In genomic region chr8:92113901-92114300, GRCm38 (mm10) we compare ENCODE assay signal across 11 mouse cellular contexts.
DNase-seq lines count a peak whose midpoint lies in the region; ATAC-seq lines count a peak whose summit lies in the region.
"Had no signal": no experiment of that assay in that cellular context is flagged by ENCODE, and none has a peak within 500 bp of the region (broad histone marks: within the 10 kb centered on the region; RNA-seq: fewer than 3 reads in every experiment).

No protein-coding gene starts in this region.

- H3K27ac ChIP-seq in hindbrain, embryonic 10.5 days = peak overlapping the region; percentile 73; the same call in 1 of the 2 replicates
- H3K27ac ChIP-seq in hindbrain, embryonic 16.5 days (ENCODE audit: low read depth, low read length) = no peak overlapping the region
- H3K27ac ChIP-seq in midbrain, embryonic 11.5 days (ENCODE audit: low read depth, low read length) = peak overlapping the region; percentile 40; the same call in 1 of the 2 replicates
- no peak overlapping the region for H3K27ac ChIP-seq in midbrain, embryonic 16.5 days (ENCODE audit: low read length)
- H3K27ac ChIP-seq: liver, embryonic 13.5 days had no signal

- H3K4me3 ChIP-seq in hindbrain, embryonic 10.5 days = peak overlapping the region; percentile 24
- H3K4me3 ChIP-seq in hindbrain, embryonic 16.5 days (ENCODE audit: low read length) = no peak overlapping the region
- no peak overlapping the region for H3K4me3 ChIP-seq in midbrain, embryonic 11.5 days (ENCODE audit: low read depth, low read length)
- no peak overlapping the region for H3K4me3 ChIP-seq in midbrain, embryonic 16.5 days (ENCODE audit: low read depth, low read length)
- H3K4me3 ChIP-seq: liver, embryonic 13.5 days had no signal

- WGBS in hindbrain, embryonic 10.5 days = 9% methylated on average over 9 of the region's 9 CpGs
- 10% methylated on average over 9 of the region's 9 CpGs for WGBS in hindbrain, embryonic 16.5 days
- WGBS in midbrain, embryonic 11.5 days = 2% methylated on average over 9 of the region's 9 CpGs
- WGBS in midbrain, embryonic 16.5 days = 4% methylated on average over 9 of the region's 9 CpGs

- H3K9ac ChIP-seq in hindbrain, embryonic 16.5 days (ENCODE audit: low read depth, low read length) = no peak overlapping the region
- no peak overlapping the region; the same call in 1 of the 2 replicates for H3K9ac ChIP-seq in midbrain, embryonic 11.5 days (ENCODE audit: low read length)
- no peak overlapping the region for H3K9ac ChIP-seq in midbrain, embryonic 16.5 days (ENCODE audit: low read depth, low read length)
- H3K9ac ChIP-seq: liver, embryonic 13.5 days had no signal

- H3K27me3 ChIP-seq in hindbrain, embryonic 10.5 days (ENCODE audit: insufficient read depth, poor library complexity, severe bottlenecking) = peaks cover 34% of the 10 kb centered on the region
- H3K27me3 ChIP-seq in hindbrain, embryonic 16.5 days (replicated peaks; ENCODE audit: control insufficient read depth, insufficient read depth, low read length) = no peaks in the 10 kb centered on the region; the same call in 1 of the 2 replicates
- no peaks in the 10 kb centered on the region for H3K27me3 ChIP-seq in midbrain, embryonic 11.5 days (ENCODE audit: control insufficient read depth, insufficient read depth, low read length)
- H3K27me3 ChIP-seq in midbrain, embryonic 16.5 days (ENCODE audit: control insufficient read depth, insufficient read depth, low read depth, low read length) = no peaks in the 10 kb centered on the region; the same call in 1 of the 2 replicates

- DNase-seq in hindbrain, embryonic 10.5 days (ENCODE audit: low spot score) = peak; percentile 45
- DNase-seq in midbrain, embryonic 11.5 days (ENCODE audit: low spot score, missing footprints) = no peak
- DNase-seq in hindlimb bud, embryonic 11.5 days (ENCODE audit: extremely low spot score, low read depth, low spot score) = peak; percentile 74
- DNase-seq in retina, postnatal 1 day = peak; percentile 59
- DNase-seq in layer of hippocampus, adult 18-20 months (ENCODE audit: low spot score in 2 of 2) = no peak
- no peak for DNase-seq in spleen, adult 12 weeks (ENCODE audit: low spot score)
- DNase-seq: liver, embryonic 13.5 days; spleen, adult 18-20 months had no signal

- no peak overlapping the region for H3K4me2 ChIP-seq in hindbrain, embryonic 16.5 days (ENCODE audit: low read length)
- peak overlapping the region; percentile 32; the same call in 1 of the 2 replicates for H3K4me2 ChIP-seq in midbrain, embryonic 11.5 days
- no peak overlapping the region for H3K4me2 ChIP-seq in midbrain, embryonic 16.5 days (ENCODE audit: low read length)
- H3K4me2 ChIP-seq: liver, embryonic 13.5 days had no signal

- peaks cover 26% of the 10 kb centered on the region for H3K4me1 ChIP-seq in hindbrain, embryonic 10.5 days (replicated peaks)
- H3K4me1 ChIP-seq in hindbrain, embryonic 16.5 days (ENCODE audit: control insufficient read depth, insufficient read depth, low read depth, low read length) = peaks cover 5% of the 10 kb centered on the region; the same call in 1 of the 2 replicates
- peaks cover 18% of the 10 kb centered on the region for H3K4me1 ChIP-seq in midbrain, embryonic 11.5 days (ENCODE audit: control insufficient read depth, insufficient read depth, low read length)
- H3K4me1 ChIP-seq in midbrain, embryonic 16.5 days (ENCODE audit: control insufficient read depth, insufficient read depth, low read length) = peaks cover 8% of the 10 kb centered on the region
- H3K4me1 ChIP-seq: liver, embryonic 13.5 days had no signal

- H3K9me3 ChIP-seq in hindbrain, embryonic 10.5 days = no peaks in the 10 kb centered on the region
- no peaks in the 10 kb centered on the region for H3K9me3 ChIP-seq in hindbrain, embryonic 16.5 days (ENCODE audit: control insufficient read depth, low read length)
- no peaks in the 10 kb centered on the region for H3K9me3 ChIP-seq in midbrain, embryonic 11.5 days (ENCODE audit: control insufficient read depth, low read length)
- H3K9me3 ChIP-seq in midbrain, embryonic 16.5 days (replicated peaks; ENCODE audit: control insufficient read depth, low read length, poor library complexity, severe bottlenecking) = no peaks in the 10 kb centered on the region
- H3K9me3 ChIP-seq: liver, embryonic 13.5 days had no signal

- ATAC-seq in hindbrain, embryonic 16.5 days = no peak
- ATAC-seq in midbrain, embryonic 11.5 days (ENCODE audit: low FRiP score) = no peak
- no peak for ATAC-seq in midbrain, embryonic 16.5 days
- ATAC-seq: inflammation-experienced regulatory T-cells, adult 6 months had no signal

- H3K36me3 ChIP-seq in hindbrain, embryonic 10.5 days = no peaks in the 10 kb centered on the region
- no peaks in the 10 kb centered on the region for H3K36me3 ChIP-seq in hindbrain, embryonic 16.5 days (ENCODE audit: control insufficient read depth, insufficient read depth, low read length)
- no peaks in the 10 kb centered on the region for H3K36me3 ChIP-seq in midbrain, embryonic 11.5 days (ENCODE audit: control insufficient read depth, insufficient read depth, low read length)
- H3K36me3 ChIP-seq in midbrain, embryonic 16.5 days (ENCODE audit: control insufficient read depth, insufficient read depth, low read length) = no peaks in the 10 kb centered on the region
- H3K36me3 ChIP-seq: liver, embryonic 13.5 days had no signal

Comparison
In these comparisons a context has a peak if more than half of its experiments do, and no peak if none do; other contexts are left out.
1. H3K27ac ChIP-seq: peak in hindbrain, embryonic 10.5 days (single experiment) and midbrain, embryonic 11.5 days (single experiment); none in hindbrain, embryonic 16.5 days (single experiment) and midbrain, embryonic 16.5 days (single experiment).
2. DNase-seq: peak in hindbrain, embryonic 10.5 days (single experiment), hindlimb bud, embryonic 11.5 days (single experiment) and retina, postnatal 1 day (single experiment); none in midbrain, embryonic 11.5 days (single experiment), layer of hippocampus, adult 18-20 months (0 of 2) and spleen, adult 12 weeks (single experiment).